Mouse (Mus musculus): ENCODE measurements around the gene Ifnz.
"Not testable (repeated sequence)": the region's sequence is repeated elsewhere in the genome, so short reads cannot be mapped to it uniquely, and the experiment has no call there.

Ifnz gene

GRCm38 (mm10) chr4:88781831-88782230 lies at the start of gene Ifnz:
TSS of gene Ifnz (plus strand) at chr4:88782131.
- in situ Hi-C loops (cut with MboI; ENCODE audit: low sequenced_read_pairs) = not testable (repeated sequence)

GRCm38 (mm10) chr4:88738480-88738879 lies 43.5 kb upstream of the Ifnz start:
- in situ Hi-C loops (cut with MboI; ENCODE audit: low sequenced_read_pairs) = no loop called here

- in situ Hi-C loops (cut with MboI; ENCODE audit: low sequenced_read_pairs) = no loop called here
These were observed 42.9 kb upstream of the Ifnz start for GRCm38 (mm10) chr4:88739036-88739435.

GRCm38 (mm10) chr4:88741426-88741825 lies 40.5 kb upstream of the Ifnz start:
- in situ Hi-C loops (cut with MboI; ENCODE audit: low sequenced_read_pairs) = no loop called here

- in situ Hi-C loops (cut with MboI; ENCODE audit: low sequenced_read_pairs) = no loop called here
These were observed 39.1 kb upstream of the Ifnz start for GRCm38 (mm10) chr4:88742771-88743371.

- in situ Hi-C loops (cut with MboI; ENCODE audit: low sequenced_read_pairs) = no loop called here
These were observed 37.7 kb upstream of the Ifnz start for GRCm38 (mm10) chr4:88744207-88744606.

GRCm38 (mm10) chr4:88749926-88750325 lies 32.0 kb upstream of the Ifnz start:
- in situ Hi-C loops (cut with MboI; ENCODE audit: low sequenced_read_pairs) = no loop called here

GRCm38 (mm10) chr4:88754818-88755340 lies 27.1 kb upstream of the Ifnz start, which contains the start of gene Gm13271:
TSS of gene Gm13271 (plus strand) at chr4:88754868.
- in situ Hi-C loops (cut with MboI; ENCODE audit: low sequenced_read_pairs) = not testable (repeated sequence)

GRCm38 (mm10) chr4:88756581-88757513 lies 25.1 kb upstream of the Ifnz start:
- in situ Hi-C loops (cut with MboI; ENCODE audit: low sequenced_read_pairs) = not testable (repeated sequence)

- in situ Hi-C loops (cut with MboI; ENCODE audit: low sequenced_read_pairs) = not testable (repeated sequence)
These were observed 24.3 kb upstream of the Ifnz start for GRCm38 (mm10) chr4:88757628-88758031.

- in situ Hi-C loops (cut with MboI; ENCODE audit: low sequenced_read_pairs) = not testable (repeated sequence)
These were observed 23.2 kb upstream of the Ifnz start for GRCm38 (mm10) chr4:88758751-88759150.

- in situ Hi-C loops (cut with MboI; ENCODE audit: low sequenced_read_pairs) = not testable (repeated sequence)
These were observed 22.2 kb upstream of the Ifnz start, which contains the start of gene Gm13283 for GRCm38 (mm10) chr4:88759610-88760268. TSS of gene Gm13283 (plus strand) at chr4:88760119.

GRCm38 (mm10) chr4:88760431-88760830 lies 21.5 kb upstream of the Ifnz start:
- in situ Hi-C loops (cut with MboI; ENCODE audit: low sequenced_read_pairs) = not testable (repeated sequence)

GRCm38 (mm10) chr4:88761776-88762175 lies 20.2 kb upstream of the Ifnz start:
- in situ Hi-C loops (cut with MboI; ENCODE audit: low sequenced_read_pairs) = not testable (repeated sequence)

GRCm38 (mm10) chr4:88762341-88762740 lies 19.6 kb upstream of the Ifnz start:
- in situ Hi-C loops (cut with MboI; ENCODE audit: low sequenced_read_pairs) = not testable (repeated sequence)

- in situ Hi-C loops (cut with MboI; ENCODE audit: low sequenced_read_pairs) = not testable (repeated sequence)
These were observed 18.4 kb upstream of the Ifnz start for GRCm38 (mm10) chr4:88763384-88764018.

- in situ Hi-C loops (cut with MboI; ENCODE audit: low sequenced_read_pairs) = not testable (repeated sequence)
These were observed 8.4 kb upstream of the Ifnz start, which contains the start of gene Gm13290 for GRCm38 (mm10) chr4:88773534-88773933. TSS of gene Gm13290 (plus strand) at chr4:88773834.

GRCm38 (mm10) chr4:88776622-88777021 lies 5.3 kb upstream of the Ifnz start, which contains the start of gene Gm13289:
TSS of gene Gm13289 (plus strand) at chr4:88776922.
- in situ Hi-C loops (cut with MboI; ENCODE audit: low sequenced_read_pairs) = not testable (repeated sequence)

GRCm38 (mm10) chr4:88779550-88779949 lies 2.4 kb upstream of the Ifnz start, which contains the start of gene Gm13272:
TSS of gene Gm13272 (plus strand) at chr4:88779850.
- in situ Hi-C loops (cut with MboI; ENCODE audit: low sequenced_read_pairs) = not testable (repeated sequence)

- in situ Hi-C loops (cut with MboI; ENCODE audit: low sequenced_read_pairs) = not testable (repeated sequence)
These were observed 1.6 kb upstream of the Ifnz start for GRCm38 (mm10) chr4:88780320-88780719.

Measured in CH12F3 (cell line).